Mouse (Mus musculus) retina, postnatal 1 day (tissue): ENCODE data around the gene Lrpprc.

Experiments used
- DNase-seq: peaks from one replicate; pipeline ENCODE4 v3.0.0-alpha.2; 2012

The Lrpprc gene

DNA sequence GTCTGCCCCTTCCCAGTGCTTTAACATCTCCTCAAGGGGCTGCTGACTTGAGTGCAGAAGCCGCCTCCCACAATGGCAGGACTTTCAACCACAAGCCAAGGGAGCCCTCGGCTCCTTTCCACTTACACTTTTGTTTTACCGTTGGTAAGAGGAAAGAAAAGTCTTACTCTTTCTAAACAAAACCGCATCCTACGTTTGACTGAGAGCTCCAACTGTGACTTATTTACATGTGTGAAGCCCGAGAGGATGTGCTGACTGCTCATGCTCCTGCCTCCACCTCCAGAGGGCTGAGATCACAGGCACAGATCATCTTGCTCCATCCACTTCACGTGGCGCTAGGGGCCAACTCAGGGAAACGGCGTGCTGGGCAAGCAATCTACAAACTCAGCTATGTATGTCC is 32.2 kb downstream of the Lrpprc start:
- DNase-seq, result no peak

DNA sequence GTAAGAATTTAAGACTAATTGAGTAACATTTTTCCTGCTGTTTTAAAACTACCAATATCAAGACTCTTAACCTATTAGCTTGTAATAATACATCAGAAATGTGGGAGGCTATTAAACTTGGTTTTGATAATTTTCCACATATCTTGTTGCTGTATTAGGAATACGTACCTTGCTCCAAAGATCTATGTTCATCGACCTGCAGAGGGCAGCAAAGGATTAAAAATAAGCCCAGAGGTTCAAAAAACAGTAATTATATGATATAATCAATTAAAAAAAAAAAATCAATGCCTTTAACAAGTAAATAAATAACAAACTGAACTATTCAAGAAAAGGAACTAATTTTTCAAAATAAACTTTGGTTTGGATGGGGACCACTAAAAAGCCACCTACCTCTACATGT is 34.5 kb downstream of the Lrpprc start:
- peak; percentile 47 for DNase-seq

DNA sequence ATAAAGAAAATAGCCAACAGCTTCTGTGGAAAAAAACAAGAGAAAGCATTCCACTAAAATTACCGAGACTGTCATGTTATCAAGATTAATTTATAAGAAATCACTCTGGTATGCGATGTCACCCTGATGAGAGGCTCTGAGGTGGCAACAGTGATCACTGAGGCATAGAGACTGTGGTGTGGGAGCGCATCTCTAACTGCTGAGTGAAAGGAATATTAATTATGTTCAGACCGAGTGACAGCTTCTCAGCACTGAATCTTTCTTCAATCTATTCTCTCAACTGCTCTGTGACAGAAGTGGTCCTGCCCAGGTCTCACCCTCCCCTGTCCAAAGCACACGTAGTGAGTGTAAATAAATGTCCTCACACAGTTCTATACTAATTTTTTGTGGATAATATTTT is 37.1 kb downstream of the Lrpprc start:
- peak; percentile 37 for DNase-seq

DNA sequence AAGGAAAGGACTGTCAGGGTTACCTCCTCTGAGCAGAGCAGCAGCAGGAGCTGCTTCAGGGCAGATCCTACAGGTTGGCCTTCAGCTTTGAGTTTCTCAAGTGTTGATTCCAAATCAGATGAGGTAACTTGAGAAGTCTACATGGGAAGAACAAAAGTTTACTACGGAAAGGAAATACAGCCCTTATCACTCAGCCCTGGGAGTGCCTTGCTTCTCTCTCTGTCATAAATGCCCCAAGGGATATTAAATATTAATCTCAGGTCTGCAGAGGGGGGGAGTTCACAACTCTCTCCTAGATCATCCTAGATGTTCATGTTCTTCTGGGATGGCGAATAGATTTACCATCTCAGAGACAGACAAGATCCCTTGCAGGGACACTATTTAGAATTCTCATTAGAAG is 38.3 kb downstream of the Lrpprc start:
- no peak for DNase-seq

DNA sequence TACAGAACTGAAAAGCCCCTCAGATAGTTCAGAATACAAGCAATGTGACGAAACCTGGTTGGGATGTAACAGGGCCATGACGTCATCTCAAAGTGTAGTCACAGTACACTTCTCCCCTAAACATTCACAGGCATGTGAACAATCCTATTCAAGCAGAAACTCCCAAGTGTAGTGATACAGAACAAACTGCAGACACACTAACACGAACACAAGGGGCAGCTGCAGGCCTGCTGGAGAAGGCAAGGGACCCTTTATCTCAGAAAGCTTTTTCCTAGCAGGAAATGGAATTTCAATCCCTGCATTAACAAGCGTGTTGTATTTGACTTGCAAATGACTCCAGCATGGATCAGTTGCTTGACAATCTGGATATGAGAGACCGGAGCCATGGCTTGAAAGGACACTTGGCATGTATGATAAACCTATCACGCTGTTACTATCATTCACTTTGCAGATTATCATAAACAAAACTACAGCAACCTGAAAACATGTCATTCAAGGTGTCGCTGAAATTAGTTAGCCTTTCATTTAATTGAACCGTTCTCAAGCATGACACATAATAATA is 38.9 kb downstream of the Lrpprc start:
- DNase-seq, result no peak

DNA sequence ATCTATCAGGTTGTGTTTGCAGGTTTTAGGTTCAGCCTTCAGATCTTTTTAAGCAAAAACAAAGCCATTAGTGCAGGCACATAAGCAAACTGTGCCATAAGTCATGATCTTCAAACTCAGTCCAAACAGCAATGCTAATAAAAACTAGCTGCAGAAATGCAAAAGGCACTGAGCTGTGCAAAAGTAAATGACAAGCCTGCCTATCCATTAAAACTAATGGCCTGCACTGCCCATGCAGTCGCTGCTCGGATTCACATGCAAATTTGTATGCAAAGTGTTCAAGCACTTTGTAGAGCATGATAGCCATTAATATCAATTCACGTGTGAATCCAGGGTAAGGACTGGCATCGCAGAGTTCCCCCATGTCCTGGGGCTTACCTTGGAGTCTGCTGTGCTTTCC is 40.5 kb downstream of the Lrpprc start:
- DNase-seq, result peak; percentile 42

DNA sequence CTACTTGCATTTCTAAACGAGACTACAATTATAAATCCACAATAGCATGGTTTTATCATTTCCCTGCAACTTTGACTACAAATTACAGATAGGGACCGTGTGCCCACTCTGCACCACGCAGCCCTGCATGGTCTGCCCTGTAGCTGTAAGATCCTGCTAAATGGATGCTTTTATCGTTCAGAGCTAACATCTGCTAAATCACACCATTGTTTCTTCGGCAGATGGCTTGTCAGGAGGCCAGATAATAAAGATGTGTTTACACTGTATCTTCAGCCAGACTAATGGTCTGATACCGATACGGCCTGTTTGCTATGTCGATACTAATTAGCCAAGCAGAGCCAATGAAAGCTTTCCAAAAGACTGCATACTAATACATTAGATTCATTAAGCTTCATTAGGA is 41.3 kb downstream of the Lrpprc start:
- DNase-seq, result peak; percentile 89

DNA sequence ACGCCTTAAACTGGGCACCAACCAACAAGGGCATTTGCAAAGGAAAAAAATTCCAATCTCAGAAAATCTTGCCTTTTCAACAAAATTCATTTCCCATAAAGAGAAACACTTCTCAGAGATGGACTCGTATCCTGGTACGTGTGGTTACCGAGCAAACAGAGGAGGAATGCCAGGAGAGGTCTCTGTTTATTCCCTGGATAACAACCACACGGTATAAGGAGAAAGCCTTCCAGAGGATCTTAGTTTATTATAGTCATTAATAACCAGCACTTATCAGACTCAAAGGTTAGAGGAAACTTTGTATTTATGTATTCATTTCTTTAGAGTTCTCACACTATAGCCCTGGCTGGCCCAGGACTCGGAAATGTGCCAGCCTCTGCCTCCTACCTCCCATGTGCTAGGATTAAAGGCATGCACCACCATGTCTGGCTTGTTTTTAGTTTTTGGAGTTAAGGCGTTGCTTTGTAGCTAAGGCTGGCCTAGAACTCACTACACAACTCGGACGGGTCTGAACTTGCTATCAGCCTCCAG is 42.4 kb downstream of the Lrpprc start:
- DNase-seq, result no peak

DNA sequence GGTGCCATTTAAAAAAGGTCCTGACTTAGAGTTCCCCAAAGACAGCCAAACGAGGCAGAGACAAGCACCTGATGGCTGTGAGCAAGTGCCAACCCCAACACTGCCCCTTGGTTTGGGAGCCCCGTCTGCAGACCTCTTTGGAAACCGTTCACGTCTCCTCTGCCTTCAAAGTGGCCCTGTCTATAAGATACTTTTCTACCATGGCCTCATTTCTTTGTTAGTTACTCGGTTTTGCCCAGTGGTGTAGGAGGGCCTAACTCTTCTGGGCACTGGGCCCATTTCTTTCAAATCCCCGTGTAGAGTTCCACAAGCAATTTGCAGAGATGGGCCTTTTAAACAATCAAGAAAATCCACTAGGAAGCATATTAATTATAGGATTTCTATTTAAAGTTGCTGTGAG is 43.4 kb downstream of the Lrpprc start:
- no peak for DNase-seq

DNA sequence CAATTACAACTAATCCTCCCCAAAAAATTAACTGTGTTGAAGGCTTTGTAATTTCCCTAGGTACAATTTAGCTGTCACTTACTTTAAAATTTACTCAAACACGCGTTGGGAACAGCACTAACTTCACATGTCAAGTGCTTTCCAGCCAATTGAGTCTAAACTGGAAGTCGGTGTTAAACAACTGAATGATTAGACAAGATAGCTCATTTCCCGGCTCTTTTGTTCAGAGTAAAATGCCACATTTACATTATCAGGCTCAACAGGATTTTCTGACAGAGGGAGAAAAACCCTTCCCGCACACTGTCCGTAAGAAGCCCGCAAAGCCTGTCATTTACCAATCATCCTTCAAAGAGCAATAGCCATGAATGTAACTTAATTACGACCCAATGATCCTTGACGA is 45.6 kb downstream of the Lrpprc start:
- no peak for DNase-seq

DNA sequence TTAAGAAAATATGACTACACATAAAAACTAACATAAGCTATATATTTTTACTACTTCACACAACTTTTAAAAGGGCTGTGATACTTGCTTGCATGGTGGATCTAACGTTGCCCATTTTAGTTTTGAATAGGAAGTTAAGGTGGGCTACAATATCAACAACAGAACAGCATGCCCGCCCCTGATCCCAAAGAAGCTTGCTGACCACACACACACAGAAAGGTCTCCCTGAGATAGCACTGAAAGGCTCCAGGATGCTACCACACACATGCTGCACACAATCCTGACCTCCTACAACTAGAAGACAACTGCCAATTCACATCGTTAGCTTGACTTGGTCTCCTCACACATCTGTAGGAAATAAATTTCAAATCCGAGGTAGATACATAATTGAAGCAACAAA is 46.3 kb downstream of the Lrpprc start:
- DNase-seq, result no peak

DNA sequence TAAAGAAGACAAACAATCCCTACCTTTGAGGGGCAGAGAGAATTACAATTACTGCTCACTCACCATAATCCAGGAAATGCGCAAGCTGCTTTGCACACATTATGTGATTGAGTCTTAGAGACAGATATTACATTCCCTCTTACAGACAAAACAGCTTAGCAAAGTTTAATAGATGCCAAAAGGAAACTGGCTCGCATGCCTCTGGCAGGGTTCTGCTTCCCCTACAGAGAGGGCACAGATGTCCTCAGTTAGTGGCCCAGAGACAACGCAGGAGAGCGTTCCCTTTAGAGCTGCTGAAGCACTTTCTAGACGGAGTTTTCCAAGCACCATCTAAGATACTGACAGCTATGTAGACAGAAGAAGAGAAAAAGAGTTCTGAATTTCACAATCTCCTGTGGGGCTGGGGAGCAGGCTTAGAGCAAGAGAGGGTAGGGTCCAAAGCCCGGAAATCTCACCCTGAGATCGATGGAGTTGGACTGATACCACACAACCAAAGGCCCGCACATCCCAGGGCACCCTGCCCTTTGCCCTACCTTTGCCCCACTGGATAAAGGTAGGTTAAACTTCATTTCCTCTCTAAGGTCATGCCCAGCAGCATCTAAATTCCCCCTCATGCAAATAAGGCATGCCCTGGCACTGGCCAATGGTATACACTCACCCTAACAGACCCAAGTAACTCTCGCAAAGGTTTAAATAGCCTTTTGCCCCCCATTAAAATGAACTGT is 52.4 kb downstream of the Lrpprc start:
- DNase-seq, result no peak

DNA sequence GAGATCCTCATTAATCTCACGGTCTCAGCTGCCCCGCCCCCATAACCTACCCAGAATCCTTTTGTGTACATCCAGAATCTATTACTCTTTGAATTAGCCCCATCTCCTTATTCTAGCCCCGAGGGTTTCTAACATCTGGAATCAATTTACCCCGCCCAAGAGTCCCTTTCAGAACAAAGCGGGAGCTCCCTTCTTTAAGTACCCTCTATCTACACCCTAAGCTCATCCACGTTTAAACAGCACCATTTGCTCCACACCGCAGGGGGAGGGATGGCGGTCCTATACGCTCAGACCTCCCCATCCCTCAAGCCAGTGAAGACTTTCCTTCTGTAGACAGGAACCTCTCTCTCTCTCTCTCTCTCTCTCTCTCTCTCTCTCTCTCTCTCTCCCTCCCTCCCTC is 53.9 kb downstream of the Lrpprc start:
- DNase-seq, result no peak

DNA sequence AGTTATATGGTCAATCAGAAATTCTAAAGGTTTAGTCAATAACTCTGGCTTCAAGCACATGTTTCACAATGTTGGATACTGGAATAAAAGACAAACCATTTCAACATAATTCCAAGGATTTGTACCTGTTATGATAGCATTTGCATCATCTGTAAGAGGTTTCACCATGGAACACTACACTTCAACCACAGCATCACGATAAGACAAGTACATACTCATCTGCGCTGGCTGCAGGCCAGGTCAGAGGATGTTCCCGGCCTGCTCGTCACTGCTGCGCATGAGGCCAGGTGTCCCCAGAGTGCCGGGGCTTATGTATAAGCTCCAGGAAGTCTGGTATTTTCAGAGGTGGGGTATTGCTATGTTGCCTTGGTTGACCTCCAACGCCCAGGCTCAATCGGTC is 58.0 kb downstream of the Lrpprc start:
- no peak for DNase-seq

DNA sequence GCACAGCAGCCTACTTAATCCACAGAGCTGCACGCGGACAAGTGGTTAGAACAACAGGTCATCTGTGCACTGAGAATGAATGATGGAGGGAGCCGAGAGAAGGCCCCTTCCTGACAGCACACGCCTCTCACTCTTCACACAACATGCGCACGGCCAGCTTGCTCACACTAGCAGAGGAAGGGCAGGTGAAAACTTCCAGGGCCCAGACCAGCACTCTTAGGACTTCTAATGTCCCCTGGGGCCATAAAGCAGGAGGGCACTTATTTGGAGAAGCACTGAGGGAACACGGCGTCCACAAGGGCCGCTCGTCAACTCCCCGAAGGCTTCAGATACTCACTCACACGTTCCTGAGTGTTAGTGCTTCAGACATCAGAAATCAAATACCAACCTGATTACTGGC is 59.2 kb downstream of the Lrpprc start:
- no peak for DNase-seq

DNA sequence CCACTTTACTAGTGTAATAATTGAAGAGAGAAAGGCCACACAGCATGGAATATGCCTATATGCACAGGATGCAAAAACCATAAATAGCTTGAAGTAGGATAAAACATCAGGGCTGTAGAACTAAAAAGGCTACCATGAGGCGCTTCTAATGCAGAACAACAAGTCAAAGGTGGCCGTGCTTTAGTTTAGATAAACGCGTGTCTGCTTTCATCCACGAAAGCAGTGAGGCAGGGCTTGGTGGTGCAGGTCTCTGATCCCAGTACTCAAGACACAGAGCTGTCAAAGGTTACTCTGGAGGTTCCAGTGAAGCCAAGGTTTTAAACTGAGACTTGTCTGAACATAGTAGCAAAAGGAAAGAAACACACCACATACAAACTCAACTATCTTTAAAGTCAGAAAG is 61.4 kb downstream of the Lrpprc start:
- DNase-seq, result no peak

DNA sequence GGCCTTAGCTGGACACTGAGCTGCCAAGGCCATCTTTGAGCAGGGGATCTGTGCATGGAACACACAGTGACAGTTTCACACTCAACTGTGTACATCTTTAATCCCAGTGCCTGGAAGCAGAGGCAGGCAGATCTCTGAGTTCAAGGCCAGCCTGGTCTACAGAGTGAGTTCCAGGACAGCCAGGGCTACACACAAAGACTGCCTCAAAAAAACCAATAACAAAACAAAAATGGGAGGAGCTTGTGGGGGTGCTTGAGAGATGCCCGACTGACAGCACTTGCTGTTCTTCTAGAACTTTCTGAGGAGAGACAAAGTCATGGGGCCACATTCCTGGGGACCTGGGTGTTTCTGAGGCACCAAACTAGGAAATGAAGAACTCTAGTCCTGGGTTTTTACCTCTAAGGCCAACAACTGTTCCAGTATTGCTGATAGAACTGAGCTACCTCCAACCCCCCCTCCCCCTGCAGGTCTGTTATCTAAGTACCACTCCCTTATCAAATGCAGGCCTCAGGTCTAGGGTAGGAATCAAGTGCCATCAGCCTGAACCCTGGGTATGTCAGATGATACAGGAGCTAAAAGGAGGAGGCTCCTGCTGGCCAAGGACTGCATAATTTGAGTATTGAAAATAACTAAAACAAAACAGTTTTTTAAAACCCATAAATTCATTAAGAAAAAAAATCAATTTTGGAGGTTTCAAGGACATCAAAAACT is 62.2 kb downstream of the Lrpprc start:
- no peak for DNase-seq

DNA sequence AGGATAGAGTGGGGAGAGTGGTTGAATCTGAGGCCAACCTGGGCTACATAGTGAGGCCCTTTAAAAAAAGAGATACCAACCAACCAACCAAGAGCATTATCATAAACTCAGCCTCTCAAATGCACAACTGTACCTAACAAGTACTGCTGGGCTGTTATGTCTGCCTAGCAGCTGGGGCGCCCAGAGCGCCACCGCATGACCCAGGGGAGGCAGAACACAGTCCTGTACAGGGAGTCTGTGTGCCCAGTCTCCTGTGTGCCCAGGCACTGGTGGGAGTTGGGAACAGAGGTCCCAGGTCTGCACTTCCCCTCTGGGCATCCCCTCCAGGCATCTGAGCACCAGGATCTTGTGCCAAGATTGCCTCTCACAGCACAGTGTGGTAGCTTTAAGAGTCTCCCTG is 65.4 kb downstream of the Lrpprc start:
- no peak for DNase-seq

DNA sequence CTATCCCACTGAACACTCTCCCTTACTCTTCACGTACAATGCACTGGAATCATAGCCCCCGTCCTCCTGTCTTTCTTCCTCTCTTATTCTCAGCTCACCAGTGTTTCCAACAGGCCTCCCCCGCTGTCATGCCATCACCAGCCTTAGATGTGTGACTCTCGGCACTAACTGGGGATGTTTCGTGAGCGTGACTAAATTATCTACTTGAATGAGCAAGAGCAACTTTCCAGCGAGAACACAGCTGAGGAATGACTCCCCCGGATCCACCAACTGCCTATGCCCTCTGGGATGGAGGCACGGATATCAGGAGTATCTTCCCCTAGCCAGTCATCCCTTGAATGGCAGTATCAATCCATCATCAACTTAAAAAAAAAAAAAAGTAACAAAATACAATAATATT is 66.6 kb downstream of the Lrpprc start:
- no peak for DNase-seq

DNA sequence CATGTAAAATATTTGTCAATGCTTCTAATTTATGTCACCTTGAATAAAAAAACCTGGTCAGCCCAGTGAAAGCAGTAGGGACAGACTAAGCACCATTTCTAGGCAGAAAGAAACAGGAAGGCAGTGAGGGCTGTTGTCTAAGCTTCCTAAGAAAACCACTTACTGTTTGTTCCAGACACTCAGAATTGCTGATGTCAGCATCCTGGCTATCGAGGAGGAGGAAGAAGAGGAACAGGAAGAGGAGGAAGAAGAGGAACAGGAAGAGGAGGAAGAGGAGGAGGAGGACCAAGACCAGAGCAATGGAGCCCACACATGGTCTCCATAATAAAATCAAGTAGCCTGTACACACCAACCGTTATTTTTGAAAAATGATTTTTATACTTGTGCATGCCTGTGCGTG is 71.5 kb downstream of the Lrpprc start:
- no peak for DNase-seq

DNA sequence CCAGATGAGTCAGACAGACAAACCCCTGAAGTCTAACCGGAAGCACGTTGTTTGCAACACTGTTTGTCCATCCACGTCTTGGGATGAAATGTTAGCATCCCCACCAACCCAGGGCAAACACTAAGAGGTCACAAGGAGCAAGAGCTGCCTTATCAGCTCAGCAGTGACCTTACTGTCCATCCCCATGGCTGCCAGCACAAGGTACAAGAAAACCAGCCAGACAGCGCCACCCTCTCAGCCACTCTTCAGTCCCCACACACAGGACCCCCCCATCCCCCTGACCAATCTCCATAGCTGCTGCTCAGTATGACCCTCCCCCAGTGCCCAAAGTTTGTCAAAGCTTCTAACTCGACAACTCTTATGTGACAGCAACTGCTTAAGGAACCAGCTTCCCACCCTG is 73.2 kb downstream of the Lrpprc start:
- DNase-seq, result no peak

DNA sequence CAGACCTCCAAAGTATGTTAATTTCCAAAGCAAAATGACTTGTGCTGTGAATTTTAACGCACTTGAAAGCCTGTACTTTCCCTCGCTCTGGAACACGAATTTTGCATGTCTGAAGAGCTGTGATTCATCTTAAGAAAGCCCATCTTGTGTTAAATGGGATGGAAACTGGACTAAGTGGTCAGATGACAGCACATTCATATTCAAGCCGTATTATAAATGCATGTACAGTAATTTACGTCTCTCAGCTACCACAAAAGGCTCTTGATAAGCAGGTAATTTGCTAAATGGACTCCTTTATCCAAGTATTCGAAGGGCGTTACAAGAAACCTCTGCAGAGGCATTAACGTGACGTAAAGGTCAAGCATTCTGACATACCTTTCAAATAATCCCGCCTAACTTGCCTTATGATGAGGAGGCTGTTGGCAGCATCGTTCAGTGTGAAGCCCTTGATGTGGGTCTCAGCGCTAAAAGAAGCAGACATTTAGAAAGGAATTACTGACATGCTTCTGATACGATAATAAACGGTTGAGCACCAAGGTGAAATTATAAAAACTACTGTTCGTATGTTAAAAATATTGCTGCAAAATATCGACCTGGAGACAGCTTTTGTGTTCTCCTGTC is 74.2 kb downstream of the Lrpprc start:
- no peak for DNase-seq

DNA sequence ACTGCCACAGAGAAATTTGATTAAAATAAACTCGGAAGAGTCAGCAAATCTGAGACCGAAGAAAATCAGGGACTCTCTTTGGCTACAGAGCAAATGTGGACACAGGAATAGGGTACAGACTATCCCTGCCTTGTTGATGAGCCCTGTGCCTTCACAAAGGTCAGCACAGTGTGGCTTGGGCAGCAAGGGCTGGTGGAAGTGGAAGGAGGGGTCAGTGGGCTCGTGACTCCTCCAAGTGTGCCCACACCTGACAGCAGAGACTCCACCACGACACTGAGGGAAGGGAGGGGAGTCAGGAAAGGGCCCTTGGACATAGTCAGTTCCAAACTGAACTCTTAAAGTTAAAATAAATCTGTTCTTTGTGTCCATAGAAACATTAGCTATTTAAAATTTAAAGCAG is 75.7 kb downstream of the Lrpprc start:
- DNase-seq, result no peak
